Mouse (Mus musculus) embryonic fibroblast, embryonic 13.5 days (primary cell): ENCODE data around the gene Slco1c1.

Experiments
- CTCF ChIP-seq: IDR thresholded peaks from 2 replicates; pipeline ENCODE4 v1.5.1; 2011; ENCODE audit warnings: mild to moderate bottlenecking, control low read depth, low read length, moderate library complexity, borderline replicate concordance; ENCODE audit not compliant: insufficient read depth
- POLR2A ChIP-seq: IDR thresholded peaks from 2 replicates; pipeline ENCODE4 v1.6.1; 2011; ENCODE audit warnings: low read depth, mild to moderate bottlenecking, control low read depth, low read length, moderate library complexity

DNA sequence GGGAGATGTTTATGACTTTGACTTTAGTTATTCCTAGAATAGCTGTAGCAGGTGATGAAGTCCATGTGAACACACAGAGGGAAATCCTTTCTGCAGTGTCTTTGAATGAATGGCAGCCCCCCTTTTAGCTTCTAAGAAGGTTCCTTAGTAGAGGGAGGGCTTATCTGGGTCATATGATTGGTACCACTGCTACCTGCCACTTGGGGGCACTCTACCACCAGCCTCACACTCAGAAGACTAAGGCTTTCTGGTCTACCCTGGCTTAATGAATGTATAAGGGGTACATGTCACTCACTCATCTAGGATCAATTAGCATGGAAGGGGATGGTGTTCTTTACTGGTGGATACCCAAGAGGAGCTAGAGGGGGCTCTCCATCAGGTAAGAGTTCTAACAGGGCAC, 24.7 kb upstream of the Slco1c1 start:
- TF ChIP-seq CTCF (no peak), POLR2A (no peak)
